Mouse (Mus musculus): ENCODE data around the gene Zc3hc1. TPM values are rescaled to one million over a fixed set of nuclear protein-coding genes. Genes with fewer than 3 reads are reported as not detected.
A peak's percentile ranks its signal among the peaks of the same experiment; 100 is the strongest.

The Zc3hc1 gene
- polyA plus RNA-seq, 1 experiment: 17.1 TPM

DNA sequence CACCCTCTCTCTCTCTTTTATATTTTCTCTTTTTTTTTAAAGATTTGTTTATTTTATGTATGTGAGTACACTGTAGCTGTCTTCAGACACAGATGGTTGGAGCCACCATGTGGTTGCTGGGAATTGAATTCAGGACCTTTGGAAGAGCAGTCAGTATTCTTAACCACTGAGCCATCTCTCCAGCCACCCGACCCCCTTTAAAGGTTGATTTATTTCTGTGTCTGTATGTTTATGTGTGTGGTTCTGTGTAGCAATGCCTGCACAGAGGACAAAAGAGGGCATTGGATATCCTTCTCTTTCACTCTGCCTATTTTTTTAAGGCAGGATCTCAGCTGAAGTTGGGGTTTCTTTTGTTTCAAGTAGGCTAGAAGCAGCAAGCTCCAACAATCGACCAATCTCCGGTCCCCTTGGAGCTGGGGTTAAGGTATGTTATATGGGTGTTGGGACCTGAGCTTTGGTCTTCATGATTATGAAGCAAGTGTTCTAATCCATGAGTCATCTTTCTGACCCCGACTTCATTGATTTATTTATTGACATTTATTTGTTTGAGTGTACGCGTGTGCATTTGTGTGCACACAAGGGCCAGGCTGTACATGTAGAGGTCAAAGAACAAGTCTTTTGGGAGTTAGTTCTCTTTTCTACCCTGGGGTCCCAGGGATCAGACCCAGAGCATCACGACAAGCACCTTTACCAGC, 18.7 kb upstream of the Zc3hc1 start:
- H3K27ac ChIP-seq (ENCODE audit: control insufficient read depth, insufficient read depth, low read depth, low read length, poor library complexity): no peak overlapping the region
- TF ChIP-seq CTCF (IDR thresholded peaks at IDR 0.05; ENCODE audit: control insufficient read depth, insufficient read depth, low read length) (no peak), POLR2A (IDR thresholded peaks at IDR 0.05; ENCODE audit: borderline replicate concordance, control insufficient read depth, low read depth, low read length) (no peak)
- H3K4me3 ChIP-seq (replicated peaks; ENCODE audit: control insufficient read depth, low read depth, low read length): no peak overlapping the region
- WGBS: 87% methylated on average over 7 of the region's 7 CpGs
- no peaks in the 10 kb centered on the region for H3K4me1 ChIP-seq (ENCODE audit: control insufficient read depth, insufficient read depth, low read length)

DNA sequence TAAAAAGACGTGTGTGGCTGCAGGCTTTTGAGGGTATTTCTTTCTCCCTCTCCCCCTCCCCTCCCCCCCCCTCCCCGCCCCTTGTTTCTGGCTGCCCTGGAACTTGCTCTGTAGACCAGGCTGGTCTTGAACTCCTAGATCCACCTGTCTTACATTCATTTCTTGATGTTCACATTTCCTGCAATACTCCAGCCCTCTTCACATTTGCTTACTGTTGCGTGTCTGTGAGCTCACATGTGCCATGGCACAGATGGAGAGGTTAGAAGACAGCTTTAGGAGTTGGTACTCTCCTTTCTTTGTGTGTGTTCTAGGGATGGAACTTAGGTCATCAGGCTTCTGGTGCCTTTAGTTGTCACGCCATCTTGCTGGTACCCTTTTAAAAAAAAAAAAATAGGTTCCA, 17.4 kb upstream of the Zc3hc1 start:
- 74% methylated on average over 4 of the region's 4 CpGs for WGBS
- Histone ChIP-seq H3K4me3 (replicated peaks; ENCODE audit: control insufficient read depth, low read depth, low read length) (no peak overlapping the region), H3K27ac (ENCODE audit: control insufficient read depth, insufficient read depth, low read depth, low read length, poor library complexity) (no peak overlapping the region), H3K4me1 (ENCODE audit: control insufficient read depth, insufficient read depth, low read length) (no peaks in the 10 kb centered on the region; the same call in 1 of the 2 replicates)
- TF ChIP-seq CTCF (IDR thresholded peaks at IDR 0.05; ENCODE audit: control insufficient read depth, insufficient read depth, low read length) (no peak), POLR2A (IDR thresholded peaks at IDR 0.05; ENCODE audit: borderline replicate concordance, control insufficient read depth, low read depth, low read length) (no peak)

DNA sequence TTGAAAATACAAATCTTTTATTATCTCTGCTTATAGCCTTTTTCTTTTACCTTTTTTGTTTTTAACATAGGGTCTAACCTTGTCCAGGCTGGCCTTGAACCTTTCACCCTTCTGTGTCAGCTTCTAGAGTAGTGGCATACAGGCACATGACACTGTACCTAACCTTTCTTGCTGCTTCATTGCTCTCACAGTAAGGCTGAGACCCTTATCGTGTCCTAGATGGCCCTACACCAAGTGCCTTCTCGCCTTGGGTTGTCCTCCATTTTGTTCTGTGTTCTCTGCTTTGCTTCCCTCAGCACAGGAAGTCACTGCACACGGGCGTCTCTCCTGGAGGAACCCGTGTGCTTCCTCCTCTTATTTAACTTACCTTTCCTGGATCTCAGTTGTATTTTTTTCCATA, 13.8 kb upstream of the Zc3hc1 start:
- Histone ChIP-seq H3K4me1 (ENCODE audit: control insufficient read depth, insufficient read depth, low read length) (no peaks in the 10 kb centered on the region; the same call in 1 of the 2 replicates), H3K4me3 (replicated peaks; ENCODE audit: control insufficient read depth, low read depth, low read length) (no peak overlapping the region), H3K27ac (ENCODE audit: control insufficient read depth, insufficient read depth, low read depth, low read length, poor library complexity) (no peak overlapping the region)
- no peak for TF ChIP-seq POLR2A (IDR thresholded peaks at IDR 0.05; ENCODE audit: borderline replicate concordance, control insufficient read depth, low read depth, low read length)
- TF ChIP-seq CTCF (IDR thresholded peaks at IDR 0.05; ENCODE audit: control insufficient read depth, insufficient read depth, low read length): no peak
- WGBS: 34% methylated on average over 5 of the region's 5 CpGs

DNA sequence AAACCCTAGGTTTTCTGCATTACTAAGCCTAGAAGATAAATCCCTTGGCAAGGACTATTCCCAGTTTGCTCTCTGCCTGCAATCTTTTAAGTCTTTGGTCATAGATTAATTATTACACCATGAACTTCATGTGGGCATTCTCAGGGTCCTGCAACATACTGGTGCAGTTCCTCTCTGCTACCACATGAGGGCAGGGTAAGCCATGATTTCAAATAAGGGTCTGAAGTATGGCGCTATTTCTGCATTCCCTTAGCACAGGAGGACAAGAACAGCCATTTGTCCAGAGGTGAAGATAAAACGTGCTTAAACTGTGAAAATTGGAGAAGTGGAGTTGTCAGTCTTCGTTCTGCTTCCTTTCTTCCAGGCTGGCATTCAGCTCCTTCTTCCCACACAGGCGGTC, 12.6 kb upstream of the Zc3hc1 start:
- H3K4me1 ChIP-seq (ENCODE audit: control insufficient read depth, insufficient read depth, low read length): no peaks in the 10 kb centered on the region; the same call in 1 of the 2 replicates

DNA sequence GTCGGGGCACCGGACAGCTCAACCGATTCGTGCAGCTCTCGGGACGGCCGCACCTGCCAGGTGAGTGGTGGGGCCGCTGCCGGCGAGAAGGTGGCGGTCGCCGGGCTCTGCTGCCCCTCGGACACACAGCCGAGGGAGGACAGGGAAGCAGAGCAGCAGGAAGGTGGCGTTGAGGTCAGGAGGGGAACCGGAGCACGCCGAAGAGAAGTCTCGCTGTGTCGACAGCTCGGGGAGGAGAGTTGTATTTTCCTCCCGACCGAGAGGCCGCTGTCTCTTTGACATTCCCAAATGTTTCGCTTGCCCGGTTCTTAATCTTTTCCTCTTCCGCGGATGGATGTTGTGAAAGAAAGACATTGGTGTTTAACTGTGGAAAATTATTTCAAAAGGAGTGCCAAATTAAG, 11.3 kb upstream of the Zc3hc1 start:
- H3K4me3 ChIP-seq (replicated peaks; ENCODE audit: control insufficient read depth, low read depth, low read length): peak overlapping the region; percentile 91
- no peaks in the 10 kb centered on the region; the same call in 1 of the 2 replicates for H3K4me1 ChIP-seq (ENCODE audit: control insufficient read depth, insufficient read depth, low read length)
- H3K27ac ChIP-seq (ENCODE audit: control insufficient read depth, insufficient read depth, low read depth, low read length, poor library complexity): peak overlapping the region; percentile 89
- under 1% methylated on average over 29 of the region's 29 CpGs for WGBS
- TF ChIP-seq CTCF (IDR thresholded peaks at IDR 0.05; ENCODE audit: control insufficient read depth, insufficient read depth, low read length) (no peak), POLR2A (IDR thresholded peaks at IDR 0.05; ENCODE audit: borderline replicate concordance, control insufficient read depth, low read depth, low read length) (no peak)

More for the DNA sequence above, 12.6 kb upstream of the Zc3hc1 start:
- Histone ChIP-seq H3K4me3 (replicated peaks; ENCODE audit: control insufficient read depth, low read depth, low read length) (peak overlapping the region; percentile 48), H3K27ac (ENCODE audit: control insufficient read depth, insufficient read depth, low read depth, low read length, poor library complexity) (no peak overlapping the region)
- no peak for TF ChIP-seq POLR2A (IDR thresholded peaks at IDR 0.05; ENCODE audit: borderline replicate concordance, control insufficient read depth, low read depth, low read length)
- TF ChIP-seq CTCF (IDR thresholded peaks at IDR 0.05; ENCODE audit: control insufficient read depth, insufficient read depth, low read length): peak; percentile 65
- 16% methylated on average over 4 of the region's 4 CpGs for WGBS

DNA sequence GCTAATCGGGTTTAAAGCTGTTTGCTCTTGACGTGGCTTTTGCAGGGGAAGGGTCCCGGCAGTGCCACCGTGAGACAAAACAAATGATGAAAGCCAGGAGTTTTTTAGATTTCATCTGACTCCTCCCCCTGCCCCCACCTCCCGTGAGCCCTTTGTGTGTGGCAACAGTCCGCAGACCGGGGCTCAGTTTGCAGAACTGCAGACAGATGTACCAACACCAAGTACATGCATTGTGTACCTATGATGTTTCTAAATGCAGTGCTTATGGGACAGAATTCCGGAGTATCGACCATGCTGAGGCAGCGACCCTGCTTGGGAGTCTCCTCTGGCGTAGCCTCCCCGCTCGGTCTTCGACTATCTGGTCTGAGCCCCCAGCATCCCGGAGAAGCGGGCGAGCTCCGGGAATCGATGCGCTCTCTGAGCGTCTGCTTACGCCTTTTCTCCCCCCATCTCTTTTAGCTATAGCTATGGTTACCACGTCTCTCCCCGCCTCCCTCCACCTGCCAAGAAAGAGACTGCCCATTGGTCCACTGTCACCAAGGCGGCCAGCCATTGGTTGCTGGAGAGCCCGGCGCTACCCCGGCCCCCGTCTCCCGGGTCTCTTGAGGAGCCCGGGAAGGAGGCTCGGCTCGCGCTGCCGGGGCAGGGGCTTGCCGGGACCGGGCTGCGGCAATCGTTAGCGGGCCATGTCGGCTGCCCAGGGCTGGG, 10.6 kb upstream of the Zc3hc1 start, which contains the start of gene Klhdc10:
Gene Klhdc10 (plus strand): TSS at position 561 of the 708 bp plus-strand sequence.
- Histone ChIP-seq H3K4me3 (replicated peaks; ENCODE audit: control insufficient read depth, low read depth, low read length) (peak within 1 kb of the TSS; percentile 91), H3K27ac (ENCODE audit: control insufficient read depth, insufficient read depth, low read depth, low read length, poor library complexity) (peak within 1 kb of the TSS; percentile 89), H3K4me1 (ENCODE audit: control insufficient read depth, insufficient read depth, low read length) (no peaks in the 10 kb centered on the region; the same call in 1 of the 2 replicates)
- under 1% methylated on average over 41 of the region's 41 CpGs for WGBS
- TF ChIP-seq CTCF (IDR thresholded peaks at IDR 0.05; ENCODE audit: control insufficient read depth, insufficient read depth, low read length) (no peak), POLR2A (IDR thresholded peaks at IDR 0.05; ENCODE audit: borderline replicate concordance, control insufficient read depth, low read depth, low read length) (peak; percentile 38; the same call in 1 of the 2 replicates)

DNA sequence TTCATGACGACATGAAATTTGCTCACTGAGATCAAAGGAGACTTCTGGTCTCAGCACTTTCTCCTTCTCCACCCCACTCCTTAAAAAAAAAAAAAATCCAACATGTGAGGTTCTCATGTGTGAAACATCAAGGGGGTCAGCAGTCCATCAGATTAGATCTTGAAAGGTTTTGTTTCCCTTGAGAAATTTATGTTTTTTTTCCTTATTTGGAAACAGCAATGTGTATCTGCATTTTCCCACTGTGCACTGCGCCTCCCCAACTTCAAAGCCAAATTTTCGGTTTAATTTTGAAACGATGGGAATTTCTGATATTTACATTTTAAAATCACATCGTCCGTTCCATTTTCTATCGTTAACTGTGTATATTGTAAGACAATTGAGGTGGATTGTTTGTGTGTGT, 9.9 kb upstream of the Zc3hc1 start:
- Histone ChIP-seq H3K4me1 (ENCODE audit: control insufficient read depth, insufficient read depth, low read length) (no peaks in the 10 kb centered on the region; the same call in 1 of the 2 replicates), H3K4me3 (replicated peaks; ENCODE audit: control insufficient read depth, low read depth, low read length) (peak overlapping the region; percentile 91), H3K27ac (ENCODE audit: control insufficient read depth, insufficient read depth, low read depth, low read length, poor library complexity) (no peak overlapping the region)
- WGBS: 3% methylated on average over 7 of the region's 7 CpGs
- TF ChIP-seq POLR2A (IDR thresholded peaks at IDR 0.05; ENCODE audit: borderline replicate concordance, control insufficient read depth, low read depth, low read length) (no peak), CTCF (IDR thresholded peaks at IDR 0.05; ENCODE audit: control insufficient read depth, insufficient read depth, low read length) (no peak)

DNA sequence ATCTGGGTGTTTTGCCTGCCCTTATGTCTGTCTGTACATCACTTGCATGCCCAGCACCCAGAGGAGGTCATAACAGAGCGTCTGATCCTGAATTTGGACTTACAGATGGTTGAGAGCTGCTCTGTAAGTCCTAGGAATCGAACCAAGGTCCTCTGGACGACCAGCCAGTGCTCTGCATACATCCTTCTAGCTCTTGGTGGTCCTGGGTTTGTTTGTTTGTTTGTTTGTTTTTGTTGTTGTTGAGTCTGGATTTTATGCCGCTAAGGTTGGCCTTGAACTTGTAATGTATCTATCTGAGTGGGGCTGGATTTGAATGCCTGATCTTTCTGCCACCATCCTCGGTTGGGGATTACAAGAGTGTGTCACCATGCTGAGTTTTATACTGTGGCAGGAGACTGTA, 9.3 kb upstream of the Zc3hc1 start:
- no peaks in the 10 kb centered on the region; the same call in 1 of the 2 replicates for H3K4me1 ChIP-seq (ENCODE audit: control insufficient read depth, insufficient read depth, low read length)
- no peak overlapping the region for H3K4me3 ChIP-seq (replicated peaks; ENCODE audit: control insufficient read depth, low read depth, low read length)
- TF ChIP-seq CTCF (IDR thresholded peaks at IDR 0.05; ENCODE audit: control insufficient read depth, insufficient read depth, low read length): no peak
- TF ChIP-seq POLR2A (IDR thresholded peaks at IDR 0.05; ENCODE audit: borderline replicate concordance, control insufficient read depth, low read depth, low read length): no peak
- WGBS: 79% methylated on average over 5 of the region's 5 CpGs
- H3K27ac ChIP-seq (ENCODE audit: control insufficient read depth, insufficient read depth, low read depth, low read length, poor library complexity): no peak overlapping the region
